Mouse (Mus musculus) right cerebral cortex, postnatal 36 days (tissue): ENCODE data around the gene Gm9887.

Experiments
- DNase-seq, 2 experiments: peaks; one replicate each; pipeline ENCODE4 v3.0.0; 2022; ENCODE audit warnings: low spot score in 2 of 2, mixed read lengths in 1 of 2

Gene Gm9887

DNA sequence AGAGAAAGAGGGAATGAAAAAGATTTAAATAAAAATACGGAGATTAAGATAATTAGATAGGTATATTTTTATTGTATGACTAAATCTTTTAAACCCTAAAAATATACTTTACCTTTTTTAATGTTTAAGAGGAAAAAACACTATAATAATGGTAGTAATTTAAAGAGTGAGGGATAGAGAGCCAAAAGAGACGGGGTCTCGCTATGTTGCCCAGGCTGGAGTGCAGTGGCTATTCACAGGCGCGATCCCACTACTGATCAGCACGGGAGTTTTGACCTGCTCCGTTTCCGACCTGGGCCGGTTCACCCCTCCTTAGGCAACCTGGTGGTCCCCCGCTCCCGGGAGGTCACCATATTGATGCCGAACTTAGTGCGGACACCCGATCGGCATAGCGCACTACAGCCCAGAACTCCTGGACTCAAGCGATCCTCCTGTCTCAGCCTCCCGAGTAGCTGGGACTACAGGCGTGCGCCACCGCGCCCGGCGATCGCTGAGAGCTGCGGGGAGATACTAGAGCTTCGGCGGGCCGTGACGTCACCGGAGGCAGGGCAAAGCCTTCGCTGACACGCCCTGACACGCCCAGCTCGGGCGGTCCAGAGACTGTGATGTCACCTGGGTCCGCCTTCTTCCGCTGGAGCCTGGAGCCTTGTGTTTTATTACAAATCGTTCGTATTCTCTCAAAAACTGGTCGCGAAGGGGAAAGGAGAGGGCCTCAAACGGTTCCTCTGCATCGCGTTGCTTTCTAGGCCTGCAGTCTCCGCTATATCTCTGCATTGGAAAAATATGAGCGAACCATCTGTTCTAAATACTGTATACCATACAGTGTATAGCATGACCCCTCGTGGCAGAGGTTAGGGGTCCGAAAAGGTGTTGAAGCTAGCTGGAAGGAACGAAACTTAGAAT is 11.0 kb downstream of the Gm9887 start:
- peak; percentile 98 to 99 for DNase-seq

DNA sequence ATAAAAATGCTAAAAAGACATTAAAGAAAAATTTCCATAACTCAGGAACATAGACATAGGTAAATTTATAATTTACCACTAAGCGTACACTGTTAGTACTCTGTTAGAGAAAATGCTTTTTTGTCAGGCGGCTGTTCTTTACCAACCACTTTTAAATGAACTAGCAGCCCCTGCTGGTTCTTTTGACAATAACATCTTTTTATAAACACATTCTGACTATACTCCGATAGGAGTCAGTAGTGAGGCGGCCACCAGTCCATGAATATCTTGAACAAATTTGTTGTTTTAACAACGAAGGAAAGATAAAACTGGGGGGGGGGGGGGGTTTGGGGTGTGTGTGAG is 11.6 kb downstream of the Gm9887 start:
- peak; percentile 47 to 48 for DNase-seq

DNA sequence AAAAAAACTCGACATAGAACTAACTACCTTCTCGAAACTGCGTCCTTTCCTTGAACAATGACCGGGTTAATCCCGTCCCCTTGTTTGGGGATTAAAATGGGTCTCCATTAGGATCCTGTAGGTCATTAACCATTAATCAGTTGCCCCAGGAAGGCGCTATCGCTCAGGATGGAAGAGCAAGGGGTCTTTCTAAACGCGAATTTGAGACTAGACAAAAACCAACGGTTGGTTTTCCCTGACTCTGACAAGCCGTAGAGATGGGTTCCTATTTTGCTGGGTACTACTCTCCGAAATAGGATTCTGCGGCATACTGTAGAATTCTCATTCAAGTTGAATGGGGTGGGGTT is 15.0 kb downstream of the Gm9887 start:
- DNase-seq: no peak

DNA sequence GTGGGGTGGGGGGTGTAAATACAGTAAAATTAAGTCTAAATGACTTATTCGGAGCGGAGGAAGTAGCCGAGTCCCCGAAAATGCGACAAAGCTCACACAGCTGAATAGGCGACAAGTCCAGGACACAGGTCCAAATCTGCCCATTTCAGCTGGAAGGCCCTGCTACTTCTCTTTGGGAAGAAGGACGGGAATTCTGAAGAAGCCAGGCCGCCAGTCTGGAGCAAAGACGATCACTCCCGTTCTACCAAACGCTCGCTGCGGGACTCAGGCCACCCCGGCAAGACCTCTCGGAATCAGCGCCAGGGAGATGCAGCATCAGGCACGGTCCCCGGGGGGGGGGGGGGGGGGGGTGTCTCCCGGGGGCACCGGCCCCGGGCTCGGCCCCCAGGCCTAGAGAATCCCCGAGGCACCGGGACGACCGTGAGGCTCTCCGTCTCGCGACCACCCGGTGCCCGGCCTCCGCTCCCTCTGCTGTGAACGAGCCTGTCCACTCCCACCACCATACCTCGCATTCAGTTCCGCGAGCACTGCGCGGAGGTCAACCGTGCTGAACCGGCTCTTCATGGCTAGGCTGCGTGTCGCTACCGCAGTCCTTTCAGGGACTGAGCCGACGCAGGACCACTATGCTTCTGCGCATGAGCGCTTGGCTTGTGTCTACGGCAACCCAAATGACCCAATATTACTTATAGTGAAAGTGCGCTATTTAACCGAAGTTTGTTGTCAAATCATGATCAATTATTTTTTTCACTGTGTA is 15.5 kb downstream of the Gm9887 start, which contains the start of gene Nemf:
TSS of gene Nemf (minus strand) at position 620 of the 754 bp plus-strand sequence.
- peak; percentile 83 to 88 for DNase-seq

- no peak for DNase-seq
Observed at GRCm38 (mm10) chr12:69351685-69352084, 20.6 kb downstream of the Gm9887 start.

- no peak for DNase-seq
Observed at GRCm38 (mm10) chr12:69349928-69350327, 22.3 kb downstream of the Gm9887 start.

GRCm38 (mm10) chr12:69333547-69333946 is 38.7 kb downstream of the Gm9887 start:
- no peak for DNase-seq

- no peak for DNase-seq
Observed at GRCm38 (mm10) chr12:69332147-69332546, 40.1 kb downstream of the Gm9887 start.

DNA sequence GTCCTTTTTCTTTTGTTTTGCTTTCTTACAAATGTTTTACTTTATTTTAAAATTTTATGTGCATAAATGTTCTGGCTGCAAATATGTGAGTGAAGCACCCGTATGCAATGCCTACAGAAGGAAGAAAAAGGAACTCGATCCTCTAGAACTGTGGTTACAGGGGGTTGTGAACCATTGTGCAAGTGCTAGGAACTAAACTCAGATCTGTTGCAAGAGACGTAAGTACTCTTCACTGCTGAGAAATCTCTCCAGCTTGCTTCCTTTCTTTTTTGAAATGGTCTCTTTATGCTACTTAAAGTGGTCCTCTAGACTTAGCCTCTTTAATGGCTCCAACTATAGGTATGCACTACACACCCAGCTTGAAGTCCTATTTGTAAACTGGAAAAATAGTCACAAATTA is 41.1 kb downstream of the Gm9887 start:
- no peak for DNase-seq
